Mouse (Mus musculus) embryo, embryonic 10.5 days (tissue): ENCODE data around the gene Gprc5c.
A peak's percentile ranks its signal among the peaks of the same experiment; 100 is the strongest.

Source experiments
- DNase-seq: peaks from one replicate; pipeline ENCODE4 v3.0.0-alpha.2; 2015; ENCODE audit warnings: low spot score

Gene Gprc5c

GRCm38 (mm10) chr11:114867361-114868235, 16.6 kb downstream of the Gprc5c start:
- no peak for DNase-seq

- DNase-seq = no peak
These were observed 17.3 kb downstream of the Gprc5c start for GRCm38 (mm10) chr11:114868280-114868679.

DNA sequence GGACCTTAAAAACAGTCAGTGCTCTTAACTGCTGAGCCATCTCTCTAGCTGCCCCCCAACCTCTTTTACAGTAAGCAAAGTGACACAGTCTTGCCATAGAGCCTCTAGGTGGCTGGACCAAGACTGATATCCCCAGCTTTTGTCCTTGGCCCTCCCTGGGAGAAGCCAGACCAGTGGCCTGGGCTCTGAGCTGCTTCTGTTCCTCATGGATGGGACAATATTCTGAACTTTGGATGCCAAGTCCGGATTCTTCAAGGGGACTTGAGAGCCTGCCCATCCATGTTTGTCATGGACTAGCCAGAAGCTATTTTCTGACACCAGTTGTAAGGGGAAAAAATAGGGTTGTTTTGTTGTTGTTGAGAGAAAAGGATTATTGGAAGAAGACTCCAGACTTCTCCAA, 18.8 kb downstream of the Gprc5c start:
- no peak for DNase-seq

DNA sequence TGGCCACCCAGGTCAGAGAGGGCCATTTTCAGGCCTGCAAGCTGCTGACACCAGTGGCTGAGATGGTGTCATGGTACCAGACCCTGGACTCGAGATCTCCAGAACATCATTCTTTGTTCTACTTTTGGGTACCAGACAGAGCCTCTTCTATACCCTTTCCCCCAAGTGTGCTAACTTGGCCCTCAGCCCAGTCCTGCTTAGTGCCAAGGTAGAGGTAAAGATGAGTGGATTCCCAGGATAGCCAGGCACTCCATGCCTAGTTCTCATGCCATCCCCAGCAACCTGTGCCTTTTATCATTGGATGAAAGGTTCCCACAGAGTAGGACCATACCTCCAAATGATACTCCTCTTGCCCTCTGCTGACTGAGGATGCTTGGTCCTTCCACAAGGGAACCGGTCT, 20.6 kb downstream of the Gprc5c start:
- DNase-seq = no peak

- peak; percentile 38 for DNase-seq
These were observed 22.3 kb downstream of the Gprc5c start for GRCm38 (mm10) chr11:114873022-114873817.

DNA sequence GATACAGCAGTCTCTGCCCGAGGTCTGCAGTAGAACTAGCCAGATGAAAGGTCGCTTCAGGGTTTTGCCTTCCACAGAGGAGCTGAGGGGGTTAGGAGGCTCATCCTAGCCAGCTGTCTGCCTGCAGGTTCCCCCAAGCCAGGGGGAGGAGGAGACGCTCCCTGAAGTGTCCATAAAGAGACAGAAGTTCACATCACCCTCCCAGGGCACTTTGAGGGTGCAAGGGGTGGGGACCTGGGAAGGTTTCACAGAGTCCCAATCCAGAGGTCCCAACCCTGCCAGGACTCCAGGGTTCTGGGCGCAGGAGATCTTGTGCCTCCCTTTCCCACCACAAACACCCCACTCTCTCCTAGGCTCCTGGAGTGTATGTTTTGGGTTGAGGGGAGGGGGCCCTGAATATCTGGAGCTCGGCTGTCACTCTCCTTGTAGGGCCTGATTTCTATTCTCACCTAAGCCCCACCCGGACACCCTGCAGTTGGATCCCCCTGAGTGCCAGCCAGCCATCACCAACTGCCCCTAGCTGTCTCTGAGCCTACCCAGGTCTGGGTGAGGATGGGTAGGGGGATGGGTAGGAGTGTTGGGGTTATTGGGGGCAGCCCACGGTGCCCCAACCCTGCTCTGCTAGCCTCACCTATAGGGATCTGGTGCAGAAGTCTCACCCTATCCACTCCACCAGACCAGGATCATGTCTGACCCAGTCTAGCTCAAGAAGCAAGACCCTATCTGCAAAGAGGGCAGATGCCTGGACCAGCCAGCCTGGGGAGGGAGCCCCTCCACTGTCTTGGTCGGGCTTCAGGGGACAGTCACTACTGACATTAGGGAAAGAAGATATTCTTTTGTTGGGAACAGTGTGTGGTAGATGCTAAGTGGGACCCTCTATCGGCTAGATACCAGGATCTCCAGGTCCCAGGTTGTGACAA, 23.5 kb downstream of the Gprc5c start:
- no peak for DNase-seq

GRCm38 (mm10) chr11:114875301-114875801, 24.4 kb downstream of the Gprc5c start:
- DNase-seq = peak; percentile 46

DNA sequence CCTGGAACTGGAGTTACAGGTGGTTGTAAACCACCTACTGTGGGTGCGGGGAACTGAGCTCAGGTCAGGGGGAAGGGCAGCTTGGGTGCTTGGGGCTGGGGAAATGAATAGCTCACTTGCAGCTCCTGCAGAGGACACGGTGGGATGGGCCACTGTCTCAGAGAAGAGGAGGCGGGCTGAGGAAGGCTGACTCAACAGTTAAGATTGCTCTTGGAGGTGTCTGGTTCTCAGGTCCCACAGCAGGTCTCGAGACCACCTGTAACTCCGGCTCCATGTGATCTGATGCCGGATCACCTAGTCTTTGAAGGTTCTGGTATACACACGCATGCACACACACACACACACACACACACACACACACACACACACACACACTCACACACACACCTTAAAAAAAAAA, 25.2 kb downstream of the Gprc5c start:
- DNase-seq = peak; percentile 17

DNA sequence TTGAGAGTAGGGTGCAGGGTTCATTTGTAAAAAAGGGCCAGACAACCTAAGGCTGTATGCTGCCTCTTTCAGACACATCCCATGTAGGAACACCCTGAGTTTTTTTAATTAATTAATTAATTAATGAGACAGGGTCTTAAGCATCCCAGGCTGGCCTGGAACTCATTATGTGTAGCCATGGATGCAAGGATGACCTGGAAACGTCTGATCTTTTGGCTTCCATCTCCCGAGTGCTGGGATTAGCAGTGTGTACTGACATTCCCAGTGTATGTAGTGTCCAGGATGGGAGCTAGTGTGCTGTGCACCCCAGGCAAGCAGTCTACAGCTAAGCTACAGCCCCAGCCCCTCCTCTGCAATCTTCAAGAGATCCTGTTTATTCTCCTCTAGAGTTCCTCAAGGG, 25.7 kb downstream of the Gprc5c start:
- peak; percentile 14 for DNase-seq

- peak; percentile 72 for DNase-seq
These were observed 26.2 kb downstream of the Gprc5c start for GRCm38 (mm10) chr11:114877145-114877544.

DNA sequence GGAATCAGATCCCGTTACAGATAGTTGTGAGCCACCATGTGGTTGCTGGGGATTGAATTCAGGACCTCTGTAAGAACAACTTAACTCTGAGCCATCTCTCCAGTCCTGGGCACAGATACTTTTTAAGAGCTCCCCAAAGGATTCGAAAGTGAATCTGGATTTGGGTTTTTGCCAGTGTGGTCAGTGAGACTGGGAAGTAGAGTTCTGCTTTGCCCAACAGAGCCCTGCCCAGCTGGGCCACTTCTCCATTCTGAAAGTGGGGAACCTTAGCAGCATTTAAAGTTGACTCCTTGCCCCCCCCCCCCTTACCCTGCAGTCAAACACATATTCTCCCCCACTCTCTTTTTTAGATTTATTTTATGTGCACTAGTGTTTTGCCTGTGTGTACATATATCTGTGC, 28.7 kb downstream of the Gprc5c start:
- DNase-seq = no peak

DNA sequence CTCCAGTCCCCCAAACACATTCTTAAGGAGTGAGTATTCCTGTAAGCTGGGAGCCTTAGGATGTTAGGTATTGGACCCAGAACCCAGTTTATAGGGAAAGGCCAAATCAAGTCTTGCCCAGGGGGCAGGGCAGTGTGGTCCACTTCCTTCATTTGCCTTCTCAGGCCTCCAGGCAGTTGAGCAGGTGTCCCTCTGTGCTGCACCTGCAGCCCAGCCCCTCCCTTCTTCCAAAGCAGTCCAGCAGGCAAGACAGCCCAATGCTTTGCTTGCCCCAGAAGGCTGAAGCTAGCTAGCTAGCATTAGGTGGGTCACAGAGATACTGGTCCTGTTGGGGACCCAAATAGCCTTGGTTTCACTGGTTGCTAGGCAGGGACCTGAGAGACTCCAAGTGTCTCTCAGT, 29.2 kb downstream of the Gprc5c start:
- DNase-seq = no peak

DNA sequence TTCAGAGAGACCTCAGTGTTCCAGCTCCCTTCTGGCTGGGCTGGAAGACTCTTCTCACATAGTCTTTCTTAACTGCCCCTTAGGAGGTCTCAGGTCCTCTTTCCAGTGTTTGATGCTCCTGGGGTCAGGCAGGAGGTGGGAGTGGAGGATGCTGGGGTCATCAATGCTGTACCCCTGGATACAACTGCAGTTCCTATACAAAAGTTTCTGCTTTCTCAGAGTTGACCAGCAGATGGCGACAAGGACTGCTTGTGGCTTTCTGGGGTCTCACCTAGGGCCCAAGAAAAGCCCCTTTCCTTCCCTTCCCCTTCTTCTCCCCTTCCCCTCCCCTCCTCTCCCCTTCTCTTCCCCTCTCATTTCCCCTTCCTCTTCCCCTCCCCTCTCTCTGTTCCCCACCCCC, 29.6 kb downstream of the Gprc5c start:
- peak; percentile 85 for DNase-seq

DNA sequence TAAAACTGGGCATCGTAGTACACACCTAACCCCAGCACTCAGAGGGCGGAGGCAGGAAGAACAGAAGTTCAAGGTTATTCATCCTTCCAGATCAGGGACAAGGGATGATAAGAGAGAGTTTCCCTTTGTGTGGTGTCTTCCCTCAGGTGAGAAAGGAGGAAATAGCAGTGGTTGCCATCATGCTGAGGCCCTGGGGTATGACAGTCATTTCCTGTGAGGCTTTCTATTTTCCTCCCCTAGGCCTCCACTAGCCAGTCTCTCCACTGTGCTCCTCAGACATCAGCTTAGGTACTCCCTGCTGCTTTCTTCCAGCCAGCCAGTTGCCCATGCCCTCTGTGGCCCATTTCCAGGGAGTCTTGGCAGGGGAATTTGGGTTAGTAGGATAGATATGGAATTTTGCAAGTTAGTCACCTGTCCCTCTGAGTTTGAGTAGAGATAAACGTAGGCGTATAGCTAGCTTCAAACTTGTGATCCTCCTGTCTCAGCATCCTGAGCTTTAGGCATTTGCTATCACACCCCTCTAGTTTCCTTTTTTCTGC, 32.4 kb downstream of the Gprc5c start:
- no peak for DNase-seq

DNA sequence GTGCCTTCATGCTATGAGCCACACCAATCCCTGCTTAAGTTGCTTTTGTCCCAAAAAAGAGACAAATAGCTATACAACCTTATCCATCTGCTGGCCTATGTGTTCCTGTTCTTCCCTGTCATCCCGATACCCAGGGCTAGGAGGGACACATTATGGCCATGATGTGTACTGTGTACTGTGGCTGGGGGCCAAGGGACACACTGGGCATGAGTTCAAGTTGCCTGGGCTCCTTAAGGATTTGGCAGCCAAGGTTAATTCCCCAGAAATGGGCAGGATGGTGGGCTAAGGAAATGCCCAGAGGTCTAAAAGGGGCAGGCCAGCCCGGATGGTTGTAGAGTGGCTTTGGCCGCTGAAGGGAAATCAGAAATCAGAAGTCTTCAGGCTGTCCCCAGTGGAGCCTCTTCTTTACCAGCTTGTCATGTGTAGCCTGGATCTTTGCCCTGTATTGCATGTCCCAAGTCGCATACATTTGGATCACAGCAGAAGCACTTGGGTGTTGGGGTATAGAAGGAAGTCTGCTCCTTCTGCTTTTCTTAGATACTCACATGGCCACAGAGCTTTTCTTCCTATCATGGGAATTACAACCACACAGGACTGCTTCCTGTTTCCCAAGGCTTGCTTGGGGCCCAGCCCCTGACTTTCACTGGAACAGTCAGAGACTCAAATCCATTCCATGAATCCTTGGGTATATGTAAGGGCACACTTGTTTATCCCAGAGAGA, 33.6 kb downstream of the Gprc5c start:
- DNase-seq = no peak

- no peak for DNase-seq
These were observed 39.1 kb downstream of the Gprc5c start, which contains the start of gene Cd300a for GRCm38 (mm10) chr11:114889991-114890518. Cd300a (plus strand) TSS chr11:114890041.

- DNase-seq = no peak
These were observed 39.6 kb downstream of the Gprc5c start for GRCm38 (mm10) chr11:114890542-114890941.

DNA sequence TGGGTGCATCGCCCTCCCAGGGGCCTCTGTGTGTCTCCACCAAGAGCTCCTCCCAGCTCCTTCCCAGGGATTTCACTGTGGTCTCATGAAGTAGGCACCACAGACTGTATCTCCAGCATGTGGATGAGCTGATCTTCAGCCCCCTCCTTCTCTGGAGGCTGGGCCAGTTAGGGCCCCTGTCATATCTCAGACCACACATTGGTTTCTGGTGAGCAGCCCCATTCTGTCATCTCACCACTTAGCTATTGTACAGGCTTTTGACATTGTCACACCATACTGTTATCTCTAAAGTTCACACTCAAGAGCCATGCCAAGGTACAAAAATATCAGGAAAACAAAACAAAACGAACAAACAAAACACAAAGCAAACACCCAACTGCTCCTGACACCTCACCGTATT, 45.1 kb downstream of the Gprc5c start:
- DNase-seq = no peak

DNA sequence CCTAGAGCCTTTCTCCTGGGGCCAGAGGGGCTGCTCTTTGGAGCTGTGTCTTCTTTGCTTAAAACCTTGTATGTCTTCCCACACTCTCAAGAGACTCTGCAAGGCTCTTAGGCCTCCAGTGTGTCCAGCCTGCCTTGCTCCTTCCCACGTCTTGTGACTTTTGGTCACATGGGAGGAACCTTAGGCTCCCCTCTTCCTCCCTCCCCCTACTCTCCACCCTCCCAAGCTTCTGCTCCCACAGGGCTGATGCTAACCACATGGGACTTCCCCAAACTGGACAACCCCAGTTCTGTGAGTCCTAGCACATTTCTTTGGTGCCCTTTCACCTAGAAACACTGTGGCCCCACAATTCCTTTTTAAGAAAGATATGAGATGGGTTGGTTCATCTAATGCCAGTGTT, 47.1 kb downstream of the Gprc5c start:
- DNase-seq = no peak

DNA sequence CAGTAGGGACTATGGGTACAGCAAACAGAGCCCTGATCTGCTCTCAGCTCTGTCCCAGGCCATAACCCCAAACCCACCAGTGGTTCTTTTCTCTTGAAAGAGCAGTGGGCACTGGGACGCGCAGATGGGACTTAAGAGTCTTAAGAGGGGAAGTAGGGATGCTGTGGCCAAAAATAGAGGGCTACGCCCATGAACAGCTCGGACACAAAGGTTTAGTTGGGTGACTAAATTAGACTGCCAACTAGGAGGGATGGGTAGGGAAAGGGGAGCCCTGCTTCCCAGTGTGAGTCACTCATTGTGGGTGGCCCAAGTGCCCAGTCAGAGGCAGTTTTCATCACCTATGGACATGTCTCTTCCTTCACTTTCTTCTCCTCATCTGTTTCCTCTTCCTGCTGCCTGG, 52.3 kb downstream of the Gprc5c start:
- no peak for DNase-seq

- DNase-seq = no peak
These were observed 56.6 kb downstream of the Gprc5c start for GRCm38 (mm10) chr11:114907567-114907966.
